Mouse (Mus musculus) CD4-positive, CD25-positive, alpha-beta regulatory T cell, adult 4 months (primary cell): ENCODE measurements around the gene Sbds. TPM values are rescaled to one million over a fixed set of nuclear protein-coding genes. Genes with fewer than 3 reads are reported as not detected.

Source experiments
- ATAC-seq: one replicate; pipeline ENCODE4 v1.8.0; 2017
- polyA plus RNA-seq, 2 experiments: library from polyadenylated mRNA; unstranded; fragments of 100-300 nt; shearing (Covaris generic); gene quantifications; one replicate each; pipeline ENCODE4 v1.2.1; 2017

Gene Sbds
- polyA plus RNA-seq, 2 experiments from 2014 or later: 124 to 164 TPM

DNA sequence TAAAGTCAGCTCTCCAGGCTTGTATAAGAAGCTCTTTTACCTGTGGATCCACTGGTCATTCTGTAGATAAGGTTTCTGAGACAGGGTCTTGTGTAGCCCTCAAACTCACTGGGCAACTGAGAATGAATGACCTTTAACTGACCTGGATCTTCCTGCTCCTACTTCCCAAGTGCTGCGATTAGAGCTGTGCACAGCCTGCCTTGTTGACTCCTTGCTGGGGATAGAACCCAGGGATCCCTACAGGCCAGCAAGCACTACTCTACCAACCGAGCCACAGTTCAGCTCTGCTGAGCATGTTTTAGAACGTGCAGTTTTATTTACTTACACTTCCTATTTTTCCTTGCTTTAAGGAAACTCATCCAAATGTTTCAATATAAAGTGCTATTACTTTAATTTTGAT is 57.9 kb downstream of the Sbds start:
- no peak for ATAC-seq

DNA sequence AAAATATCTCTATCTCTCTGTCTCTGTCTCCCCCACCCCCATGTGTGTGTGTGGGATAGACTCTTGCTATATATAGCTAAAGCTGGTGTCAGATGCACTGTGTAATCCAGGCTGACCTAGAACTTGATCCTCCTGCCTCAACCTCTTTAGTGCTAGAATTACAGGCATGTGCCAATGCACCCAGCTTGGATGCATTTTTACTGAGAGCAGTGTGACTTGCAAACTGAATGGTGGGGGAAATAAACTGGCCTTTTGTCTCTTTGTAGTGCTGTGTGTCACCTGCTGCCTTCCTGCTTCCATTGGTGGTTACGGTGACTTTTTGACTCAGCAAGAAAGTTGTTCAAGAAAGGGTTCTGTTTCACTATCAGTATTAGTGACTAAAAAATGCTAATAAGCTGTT is 59.0 kb downstream of the Sbds start:
- ATAC-seq: peak; percentile 90

Other genes with a start within 250 kb of the Sbds start
- gene Asl, start 226.3 kb downstream of the Sbds start, polyA plus RNA-seq: 100 to 1,000 TPM; 102 to 103 TPM
- 10 to 100 TPM; 60.0 to 75.7 TPM for gene Crcp, start 226.2 kb downstream of the Sbds start, polyA plus RNA-seq
- gene Tpst1, start 182.2 kb downstream of the Sbds start, polyA plus RNA-seq: 1 to 10 TPM; 1.8 to 3.6 TPM
- gene Kctd7, start 110.7 kb downstream of the Sbds start, polyA plus RNA-seq: 1 to 10 TPM; 2.2 to 2.8 TPM
- 10 to 100 TPM; 32.1 to 43.4 TPM for gene Rabgef1, start 83.7 kb downstream of the Sbds start, polyA plus RNA-seq
- gene Tmem248, start 38.4 kb downstream of the Sbds start, polyA plus RNA-seq: 10 to 100 TPM; 10.7 to 15.0 TPM
- gene Tyw1, start 89 bp upstream of the Sbds start, polyA plus RNA-seq: 10 to 100 TPM; 22.1 to 44.6 TPM
- gene Caln1, start 113.9 kb upstream of the Sbds start, polyA plus RNA-seq: not detected
- gene A330070K13Rik, start 129.1 kb upstream of the Sbds start, polyA plus RNA-seq: not detected